Mouse (Mus musculus) C2C12 (cell line): Measurements from ENCODE around the gene Anapc7. TPM values are rescaled to one million over a fixed set of nuclear protein-coding genes. Genes with fewer than 3 reads are reported as not detected.
A peak's percentile ranks its signal among the peaks of the same experiment; 100 is the strongest.

ENCODE experiments used
- H3K27me3 ChIP-seq: one replicate; pipeline ENCODE4 v1.6.1; 2011; ENCODE audit not compliant: control insufficient read depth, insufficient read depth, insufficient read length
- H3K36me3 ChIP-seq: one replicate; pipeline ENCODE4 v1.6.1; 2011; ENCODE audit not compliant: control insufficient read depth, insufficient read depth
- H3K4me3 ChIP-seq: one replicate; pipeline ENCODE4 v1.5.1; 2011; ENCODE audit warnings: mild to moderate bottlenecking, control low read depth; ENCODE audit not compliant: poor library complexity, insufficient read depth, severe bottlenecking
- H3K79me2 ChIP-seq: one replicate; pipeline ENCODE4 v1.6.1; 2011; ENCODE audit not compliant: control insufficient read depth, insufficient read depth
- H3K79me3 ChIP-seq: one replicate; pipeline ENCODE4 v1.6.1; 2011; ENCODE audit warnings: low read depth, control low read depth
- H3ac ChIP-seq: one replicate; pipeline ENCODE3; 2011; ENCODE audit warnings: low read depth; ENCODE audit not compliant: control insufficient read depth, insufficient read length
- CEBPB ChIP-seq: IDR thresholded peaks from one replicate; pipeline ENCODE4 v1.6.1; 2011; ENCODE audit warnings: low read depth, mild to moderate bottlenecking, control low read depth, moderate library complexity
- CTCF ChIP-seq: IDR thresholded peaks from one replicate; pipeline ENCODE4 v1.5.1; 2011; ENCODE audit not compliant: control insufficient read depth, insufficient read depth, insufficient read length
- FOSL1 ChIP-seq: IDR thresholded peaks from one replicate; pipeline ENCODE4 v1.8.0; 2011; ENCODE audit warnings: mild to moderate bottlenecking, low read length; ENCODE audit not compliant: poor library complexity, insufficient read depth, severe bottlenecking
- MAX ChIP-seq: IDR thresholded peaks from one replicate; pipeline ENCODE4 v1.6.1; 2011; ENCODE audit warnings: mild to moderate bottlenecking, control low read depth
- MYOD1 ChIP-seq: IDR thresholded peaks from one replicate; pipeline ENCODE4 v1.6.1; 2011; ENCODE audit warnings: low read depth; ENCODE audit not compliant: control insufficient read depth, insufficient read length
- MYOG ChIP-seq: IDR thresholded peaks from one replicate; pipeline ENCODE4 v1.6.1; 2011; ENCODE audit not compliant: control insufficient read depth, insufficient read length; ENCODE audit errors: extremely low read depth
- USF1 ChIP-seq: IDR thresholded peaks from one replicate; pipeline ENCODE4 v1.6.1; 2011; ENCODE audit warnings: low read depth, mild to moderate bottlenecking, control low read depth, moderate library complexity
- polyA plus RNA-seq: library from polyadenylated mRNA; unstranded; fragments of >200 nt; fragmentation: generic; extraction: Trizol; gene quantifications from one replicate; pipeline ENCODE4 v1.2.1, GENCODE M21; 2012; ENCODE audit warnings: missing spikeins

Anapc7 gene
- polyA plus RNA-seq, 1 experiment: 45.3 TPM

DNA sequence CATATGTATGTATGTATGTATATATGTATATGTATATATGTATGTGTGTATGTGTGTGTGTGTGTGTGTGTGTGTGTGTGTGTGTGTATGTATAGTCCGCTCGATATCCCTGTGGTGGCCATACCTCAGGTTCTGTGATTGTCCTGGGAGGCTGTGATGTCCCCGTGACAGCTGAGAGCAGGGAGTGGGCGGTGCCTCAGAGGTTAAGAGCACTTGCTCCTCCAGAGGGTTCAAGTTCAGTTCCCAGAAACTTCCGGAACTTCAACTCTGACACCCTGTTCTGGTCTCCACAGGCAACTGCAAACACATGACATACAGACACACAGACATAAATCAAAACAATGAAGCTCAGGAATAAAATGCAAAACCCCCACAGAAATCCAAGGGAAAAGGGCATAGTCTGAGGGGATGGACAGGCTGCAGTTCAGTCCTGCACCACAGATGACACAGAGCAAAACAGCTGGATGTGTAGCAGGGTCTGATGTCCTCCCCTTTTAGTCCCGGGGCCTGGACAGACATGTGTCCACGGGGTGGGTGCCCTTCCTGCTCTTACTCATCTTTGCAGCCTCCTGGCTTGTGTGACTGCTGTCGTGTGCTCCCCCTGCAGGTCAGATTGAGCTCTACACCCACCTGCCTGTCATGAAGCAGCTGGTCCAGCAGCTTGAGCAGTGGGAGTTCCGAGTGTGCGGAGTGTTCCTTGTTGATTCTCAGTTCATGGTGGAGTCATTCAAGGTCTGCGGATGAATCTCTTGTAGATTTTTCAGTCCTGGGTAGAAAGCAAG is 41.9 kb upstream of the Anapc7 start:
- no peak overlapping the region for H3ac ChIP-seq
- no peaks in the 10 kb centered on the region for H3K79me3 ChIP-seq
- TF ChIP-seq CTCF: peak; percentile 90
- TF ChIP-seq MYOG: no peak
- TF ChIP-seq MAX: peak; percentile 28
- peaks cover 32% of the 10 kb centered on the region for H3K36me3 ChIP-seq
- no peak overlapping the region for H3K4me3 ChIP-seq
- no peaks in the 10 kb centered on the region for H3K79me2 ChIP-seq
- H3K27me3 ChIP-seq: no peaks in the 10 kb centered on the region

- no peak for TF ChIP-seq MYOD1
- TF ChIP-seq CEBPB: no peak
- TF ChIP-seq CTCF: no peak
- no peak for TF ChIP-seq MAX
- no peak for TF ChIP-seq FOSL1
- TF ChIP-seq MYOG: no peak
- no peak for TF ChIP-seq USF1
- Histone ChIP-seq H3K79me2 (peaks cover 26% of the 10 kb centered on the region), H3K79me3 (peaks cover 13% of the 10 kb centered on the region), H3ac (no peak overlapping the region), H3K27me3 (no peaks in the 10 kb centered on the region), H3K36me3 (no peaks in the 10 kb centered on the region), H3K4me3 (no peak overlapping the region)
Measured at GRCm38 (mm10) chr5:122390006-122390405, 31.5 kb upstream of the Anapc7 start.

GRCm38 (mm10) chr5:122390671-122391070 is 30.8 kb upstream of the Anapc7 start:
- no peaks in the 10 kb centered on the region for H3K36me3 ChIP-seq
- TF ChIP-seq CTCF (no peak), MYOG (no peak), MYOD1 (no peak), MAX (no peak), USF1 (no peak), CEBPB (no peak), FOSL1 (no peak)
- peaks cover 15% of the 10 kb centered on the region for H3K79me3 ChIP-seq
- peaks cover 30% of the 10 kb centered on the region for H3K79me2 ChIP-seq
- H3K27me3 ChIP-seq: no peaks in the 10 kb centered on the region
- H3K4me3 ChIP-seq: no peak overlapping the region
- H3ac ChIP-seq: no peak overlapping the region

DNA sequence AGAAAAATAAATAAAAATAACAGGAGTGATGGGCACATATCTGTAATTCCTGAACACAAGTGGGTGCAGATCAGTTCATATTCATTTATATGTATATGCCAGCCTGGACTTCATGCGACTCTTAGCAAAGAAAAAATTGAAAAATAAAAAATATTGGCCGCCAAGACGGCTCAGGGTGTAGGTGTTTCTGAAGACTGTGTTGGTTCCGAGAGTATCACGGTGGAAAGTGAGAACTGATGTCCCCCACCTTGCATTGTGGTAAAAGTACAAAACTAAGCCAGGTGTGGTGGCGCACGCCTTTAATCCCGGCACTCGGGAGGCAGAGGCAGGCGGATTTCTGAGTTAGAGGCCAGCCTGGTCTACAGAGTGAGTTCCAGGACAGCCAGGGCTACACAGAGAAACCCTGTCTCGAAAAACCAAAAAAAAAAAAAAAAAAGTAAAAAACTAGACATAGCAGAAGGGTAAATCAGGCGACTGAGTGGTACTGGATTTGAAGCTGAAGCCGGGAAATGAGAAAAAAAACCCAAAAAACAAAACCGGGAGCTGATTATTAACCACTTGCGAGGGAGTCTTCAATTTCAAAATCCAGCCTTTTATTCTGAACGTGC is 30.2 kb upstream of the Anapc7 start:
- Histone ChIP-seq H3K36me3 (no peaks in the 10 kb centered on the region), H3K79me3 (peaks cover 15% of the 10 kb centered on the region), H3ac (no peak overlapping the region), H3K4me3 (no peak overlapping the region), H3K79me2 (peaks cover 30% of the 10 kb centered on the region), H3K27me3 (no peaks in the 10 kb centered on the region)
- TF ChIP-seq CTCF: no peak
- TF ChIP-seq FOSL1: no peak
- TF ChIP-seq USF1: no peak
- TF ChIP-seq MAX: no peak
- no peak for TF ChIP-seq MYOG
- no peak for TF ChIP-seq MYOD1
- TF ChIP-seq CEBPB: no peak

DNA sequence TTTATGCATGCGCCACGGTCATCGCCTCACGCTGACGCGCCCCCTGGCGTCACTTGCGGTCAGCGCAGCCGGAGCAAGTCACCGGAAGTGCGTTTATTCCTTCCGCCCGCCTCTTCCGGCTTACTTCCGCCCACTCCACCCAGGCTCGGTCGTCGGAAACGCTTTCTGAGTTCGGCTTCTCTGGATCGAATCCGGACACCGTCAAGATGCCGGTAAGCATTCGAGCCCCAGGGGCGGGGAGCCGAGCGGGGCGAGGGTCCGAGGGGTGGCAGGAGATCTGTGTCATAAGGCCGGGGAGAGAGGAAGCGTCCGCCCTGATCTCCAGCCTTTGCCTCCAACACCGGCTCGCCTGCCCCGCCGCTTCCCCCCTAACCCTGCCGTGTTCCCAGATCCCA is 29.7 kb upstream of the Anapc7 start, which contains the start of gene Arpc3:
Gene Arpc3 (plus strand): TSS at position 93 of the 395 bp plus-strand sequence.
- TF ChIP-seq USF1 (no peak), MYOG (no peak), MAX (peak; percentile 96), CTCF (peak; percentile 96)

DNA sequence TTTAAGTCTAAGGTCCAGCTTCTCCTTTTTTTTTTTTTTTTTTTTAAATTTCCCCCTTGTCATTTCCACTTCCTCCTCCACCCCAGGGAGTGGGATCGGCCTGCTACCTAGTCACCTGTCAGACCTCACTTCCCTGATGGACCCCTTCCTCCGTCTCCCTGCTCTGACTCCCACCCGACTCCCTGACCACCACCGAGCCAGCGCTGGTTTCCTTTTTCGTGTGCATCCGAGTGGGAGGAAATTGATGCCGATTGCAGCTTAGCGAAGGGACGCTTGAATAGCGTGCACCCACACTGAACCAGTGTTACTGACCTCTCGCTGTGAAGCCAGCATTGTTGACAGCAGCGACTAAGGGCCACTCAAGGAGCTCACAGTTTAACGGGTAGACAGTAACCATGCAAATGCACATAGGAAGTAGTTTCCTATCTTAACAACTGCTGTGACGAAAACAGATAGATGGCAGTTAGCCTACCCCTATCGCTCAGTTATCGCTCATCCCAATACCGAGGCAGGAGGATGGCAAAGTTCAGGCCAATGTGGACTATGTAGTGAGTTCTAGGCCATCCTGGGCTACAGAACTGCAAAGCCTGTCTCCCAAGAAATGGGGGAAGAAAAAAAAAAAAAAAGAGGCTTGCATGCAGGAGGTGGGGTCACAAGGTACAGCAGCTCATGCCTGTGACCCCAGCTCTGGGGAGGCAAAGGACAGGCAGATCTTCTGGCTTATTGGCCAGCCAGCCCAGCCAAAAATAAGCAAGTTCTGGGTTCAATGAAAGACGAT is 29.1 kb upstream of the Anapc7 start:
- no peak for TF ChIP-seq CEBPB
- TF ChIP-seq CTCF: no peak
- no peak for TF ChIP-seq USF1
- no peak for TF ChIP-seq FOSL1
- no peak for TF ChIP-seq MYOG
- Histone ChIP-seq H3ac (peak overlapping the region; percentile 55), H3K79me2 (peaks cover 32% of the 10 kb centered on the region), H3K36me3 (peaks cover 8% of the 10 kb centered on the region), H3K27me3 (no peaks in the 10 kb centered on the region), H3K4me3 (peak overlapping the region; percentile 66), H3K79me3 (peaks cover 15% of the 10 kb centered on the region)

More for the DNA sequence above, 29.7 kb upstream of the Anapc7 start, which contains the start of gene Arpc3:
- H3K27me3 ChIP-seq: no peaks in the 10 kb centered on the region
- H3ac ChIP-seq: peak within 1 kb of the TSS; percentile 81
- peaks cover 2% of the 10 kb centered on the region for H3K36me3 ChIP-seq
- peak within 1 kb of the TSS; percentile 66 for H3K4me3 ChIP-seq
- peaks cover 30% of the 10 kb centered on the region for H3K79me2 ChIP-seq
- H3K79me3 ChIP-seq: peaks cover 15% of the 10 kb centered on the region
